Mouse (Mus musculus) lung, adult 2 months (tissue): ENCODE results near the gene Btnl1.

Experiments
- CTCF ChIP-seq: fragments of 200-500 bp; IDR thresholded peaks from 2 replicates; pipeline ENCODE4 v1.5.1; 2011; ENCODE audit warnings: mild to moderate bottlenecking, low read length, control low read depth; ENCODE audit not compliant: insufficient read depth
- POLR2A ChIP-seq: fragments of 200-500 bp; IDR thresholded peaks from 2 replicates; pipeline ENCODE4 v1.6.1; 2011; ENCODE audit warnings: low read depth, mild to moderate bottlenecking, control low read depth, low read length, borderline replicate concordance; ENCODE audit errors: extremely low read depth

- TF ChIP-seq POLR2A (no peak), CTCF (0 out of 2 replicates have a peak, but pooled peaks have one; percentile 4)
Measured at GRCm38 (mm10) chr17:34420014-34420413, 43.1 kb downstream of the Btnl1 start.
